Mouse (Mus musculus): Measurements from ENCODE around the gene Slc12a8.

Gene Slc12a8

DNA sequence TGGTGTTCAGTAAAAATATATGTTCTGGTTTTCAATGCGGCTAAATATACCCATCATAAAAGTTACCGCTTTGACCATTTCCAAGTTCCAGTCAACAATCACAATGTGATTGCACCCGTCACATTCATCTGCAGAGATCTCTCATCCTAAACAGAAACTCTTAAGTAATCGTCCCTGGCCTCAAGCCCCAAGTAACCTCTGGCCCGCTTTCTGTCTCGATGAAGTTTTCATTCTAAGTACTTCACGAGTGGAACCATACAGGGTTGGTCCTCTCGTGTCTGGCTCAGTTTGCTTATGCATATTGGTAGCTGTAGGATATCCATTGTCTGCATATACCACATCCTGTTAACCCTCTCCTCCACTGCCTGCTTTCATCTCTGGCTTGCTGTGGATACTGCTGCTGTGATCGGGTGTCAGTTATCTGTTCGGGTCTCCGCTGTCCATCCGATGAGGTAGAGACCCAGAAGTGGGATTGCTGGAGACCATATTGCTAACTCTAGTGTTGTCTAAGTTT is 181.2 kb downstream of the Slc12a8 start:
- DNase-seq (ENCODE audit: low spot score) = no peak

DNA sequence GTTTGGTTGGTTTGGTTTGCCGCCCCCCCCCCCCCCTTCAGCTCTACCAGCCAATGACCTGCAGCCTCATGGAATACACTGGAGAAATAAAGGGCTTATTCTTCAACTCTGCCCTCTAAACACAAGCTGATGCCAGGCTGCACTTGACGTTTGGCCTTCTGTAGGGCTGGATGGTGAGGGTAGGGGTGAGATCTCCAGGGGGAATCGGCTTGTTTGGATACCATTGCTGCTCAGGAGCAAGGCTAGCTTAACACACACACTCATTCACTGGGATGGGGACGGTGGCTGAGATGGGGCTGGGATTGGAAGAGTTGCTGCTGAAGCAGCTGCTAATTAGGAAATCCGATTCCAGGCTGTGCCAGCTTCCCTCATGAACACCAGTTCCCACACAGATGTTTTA is 183.5 kb downstream of the Slc12a8 start:
- no peak for DNase-seq (ENCODE audit: low spot score)

DNA sequence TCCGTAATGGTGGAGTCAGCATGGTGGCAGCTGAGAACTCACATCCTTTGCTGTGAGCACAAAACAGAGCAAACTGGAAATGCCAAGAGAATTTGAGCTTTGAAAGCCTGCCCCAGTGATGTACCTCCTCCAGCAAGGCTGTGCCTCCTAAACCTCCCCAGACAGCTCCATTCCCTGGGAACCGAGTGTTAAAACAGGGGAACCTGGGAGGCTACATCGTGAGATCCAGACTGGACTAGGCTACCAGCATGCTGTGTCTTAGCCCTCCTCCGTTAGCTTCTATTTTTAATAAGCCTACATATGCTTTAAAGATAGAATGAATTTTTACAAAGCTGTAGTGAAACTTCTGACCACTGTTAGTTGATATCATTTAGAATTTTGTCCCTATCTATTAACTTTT is 184.7 kb downstream of the Slc12a8 start:
- no peak for DNase-seq (ENCODE audit: low spot score)

DNA sequence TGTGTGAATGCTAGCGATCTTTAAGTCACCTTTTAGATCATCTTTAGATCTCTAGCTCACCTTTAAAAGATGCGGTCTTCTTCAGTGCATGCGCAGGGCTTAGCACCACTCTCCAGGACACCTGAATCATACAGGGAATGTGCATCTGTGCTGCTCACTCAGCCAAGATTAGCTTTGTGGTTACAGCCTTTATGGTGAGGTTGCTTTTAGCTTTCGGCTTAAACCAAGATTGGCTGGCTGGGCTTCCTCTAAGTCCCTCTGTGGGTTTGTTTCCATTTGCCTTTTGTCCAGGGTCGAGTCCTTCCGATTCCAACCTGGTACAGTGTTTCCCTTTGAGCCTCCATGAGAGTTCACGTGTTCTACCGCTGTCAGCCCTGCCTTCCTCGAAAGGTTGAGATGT is 187.2 kb downstream of the Slc12a8 start:
- no peak for DNase-seq (ENCODE audit: low spot score)

DNA sequence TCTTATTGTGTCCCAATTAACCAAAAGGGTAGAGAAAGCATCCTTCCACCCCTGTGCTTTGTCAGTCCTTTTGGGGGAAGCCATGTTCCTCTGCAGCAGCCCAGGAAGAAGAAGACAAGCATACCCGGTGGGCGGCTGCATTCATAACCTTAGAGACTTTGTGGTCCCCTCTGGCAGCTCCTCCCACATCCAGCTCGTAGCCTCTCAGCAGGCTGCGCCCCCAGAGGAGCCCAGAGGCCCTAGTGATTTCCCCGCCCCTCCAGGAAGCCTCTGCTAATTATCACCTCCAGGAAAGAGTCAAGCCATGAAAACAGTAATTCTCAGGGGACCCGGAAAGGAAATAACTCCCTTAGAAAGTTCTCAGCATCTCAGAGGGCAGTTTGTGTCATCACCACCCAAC is 188.1 kb downstream of the Slc12a8 start:
- DNase-seq (ENCODE audit: low spot score) = no peak

DNA sequence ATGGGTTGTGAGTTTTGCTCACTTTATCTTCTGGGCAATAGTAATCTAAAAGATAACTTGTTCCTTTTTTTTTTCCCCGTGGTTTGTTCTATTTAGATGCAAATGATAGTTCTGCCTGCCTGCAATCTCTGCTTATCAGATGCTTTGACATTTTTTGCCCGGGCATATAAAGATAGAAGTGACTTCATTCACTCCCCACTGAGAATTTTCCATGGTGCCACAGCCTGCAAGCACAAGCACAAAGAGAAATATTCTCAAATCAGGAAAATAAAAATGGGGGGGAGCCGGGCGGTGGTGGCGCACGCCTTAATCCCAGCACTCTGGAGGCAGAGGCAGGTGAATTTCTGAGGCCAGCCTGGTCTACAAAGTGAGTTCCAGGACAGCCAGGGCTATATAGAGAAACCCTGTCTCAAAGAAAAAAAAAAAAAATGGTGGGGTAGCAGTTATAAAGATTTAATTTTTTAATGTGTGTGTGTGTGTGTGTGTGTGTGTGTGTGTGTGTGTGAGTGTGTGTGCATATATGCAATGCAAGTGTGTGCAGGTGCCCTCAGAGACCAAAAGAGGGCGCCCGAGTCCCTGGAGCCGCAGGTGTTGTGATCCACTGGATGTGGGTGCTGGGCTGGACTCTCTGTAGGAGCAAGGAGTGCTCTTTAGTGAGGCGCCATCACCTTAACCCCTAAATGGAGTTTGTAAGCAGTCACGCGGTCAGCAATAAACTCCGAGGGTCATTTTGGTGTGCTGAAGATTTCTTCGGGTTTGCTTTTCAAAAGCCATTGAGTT is 189.2 kb downstream of the Slc12a8 start:
- DNase-seq (ENCODE audit: low spot score) = no peak

DNA sequence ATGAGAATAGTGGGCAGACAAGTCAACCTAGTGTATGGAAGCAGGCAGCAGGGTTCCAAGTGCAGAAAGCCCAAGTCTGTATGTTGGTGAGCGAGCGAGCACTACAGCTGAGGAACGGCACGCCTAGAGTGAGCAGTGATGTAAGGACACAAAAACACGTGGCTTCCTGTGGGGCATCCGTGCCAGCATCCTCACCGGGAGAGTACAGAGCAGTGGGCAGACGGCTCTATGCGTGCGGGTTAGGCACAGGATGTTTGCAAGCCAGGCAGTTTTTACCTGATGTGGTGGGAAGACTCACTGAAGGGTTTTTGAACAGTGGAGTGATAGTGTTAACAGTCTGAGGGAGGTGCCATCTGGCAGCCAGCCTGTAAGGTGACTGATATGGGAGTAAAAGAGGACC is 190.9 kb downstream of the Slc12a8 start:
- DNase-seq (ENCODE audit: low spot score) = no peak

DNA sequence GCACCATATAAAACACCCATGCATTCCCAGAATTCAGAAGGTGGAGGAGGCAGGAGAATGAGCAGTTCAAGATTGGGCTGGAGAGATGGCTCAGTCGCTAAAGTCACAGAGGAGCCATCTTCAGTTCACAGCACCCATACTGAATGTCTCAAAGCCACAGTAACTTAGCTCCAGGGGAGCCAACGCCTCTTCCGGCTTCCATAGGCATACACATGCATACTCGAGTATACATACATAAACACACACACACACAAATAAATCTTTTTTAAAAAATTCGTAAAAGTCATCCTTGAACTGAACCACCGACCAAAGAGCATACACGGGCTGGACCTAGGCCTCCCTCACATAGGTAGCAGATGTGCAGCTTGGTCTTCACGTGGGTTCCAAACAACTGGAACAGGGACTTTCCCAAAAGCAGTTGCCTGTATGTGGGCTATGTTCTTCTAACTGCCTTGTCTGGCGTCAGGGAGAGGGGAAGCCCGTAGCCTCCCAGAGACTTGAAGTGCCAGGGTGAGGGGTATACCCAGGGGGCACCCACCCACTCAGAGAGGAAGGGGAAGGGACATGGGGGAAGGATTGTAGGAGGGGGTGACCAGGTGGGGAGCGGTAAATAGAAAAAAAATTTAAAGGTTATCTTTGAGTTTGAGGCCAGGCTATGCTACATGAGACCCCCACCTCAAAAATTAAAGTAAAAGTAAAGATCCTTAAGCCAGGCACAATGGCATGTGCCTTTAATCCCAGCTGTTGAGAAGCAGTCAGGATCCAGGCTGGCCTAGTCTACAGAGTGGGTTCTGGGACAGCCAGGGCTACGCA is 191.7 kb downstream of the Slc12a8 start:
- no peak for DNase-seq (ENCODE audit: low spot score)

Data from ovary, postnatal 10 days (tissue).